Mouse (Mus musculus): ENCODE measurements at regions not wholly inside any gene's neighbourhood (a gene's known extent, or its start where the extent isn't known, plus 50 kb on each side); places are given as distances from the start of the nearest gene placed in this dataset.

GRCm38 (mm10) chr19:28778386-28778785 lies 56.5 kb upstream of the Slc1a1 start:
- no peak for TF ChIP-seq CTCF (IDR thresholded peaks at IDR 0.05; ENCODE audit: low read depth)
- TF ChIP-seq EP300 (IDR thresholded peaks at IDR 0.05; ENCODE audit: low read depth): no peak
